Mouse (Mus musculus) forebrain, postnatal 0 days (tissue): ENCODE results near the gene Ap1ar. TPM values are rescaled to one million over a fixed set of nuclear protein-coding genes. Genes with fewer than 3 reads are reported as not detected.

Experiments
- ATAC-seq: fragments of 200-750 bp; cut with Nextera tagmentation; 2 replicates; pipeline ENCODE4 v1.8.0; 2017; ENCODE audit warnings: mild to moderate bottlenecking, moderate library complexity
- DNase-seq: peaks from one replicate; pipeline ENCODE4 v3.0.0-alpha.2; 2015
- H3K27ac ChIP-seq: fragments of 300-500 bp; sonication (generic); 2 replicates; pipeline ENCODE4 v1.5.1; 2014; ENCODE audit warnings: low read depth, mild to moderate bottlenecking, antibody characterized with exemption, low read length, moderate library complexity, mixed read lengths
- H3K27me3 ChIP-seq: fragments of 300-500 bp; sonication (generic); 2 replicates; pipeline ENCODE4 v1.6.1; 2014; ENCODE audit warnings: mild to moderate bottlenecking, low read length, mixed read lengths; ENCODE audit not compliant: insufficient read depth
- H3K36me3 ChIP-seq: fragments of 300-500 bp; sonication (generic); 2 replicates; pipeline ENCODE4 v1.6.1; 2014; ENCODE audit warnings: mild to moderate bottlenecking, moderate library complexity; ENCODE audit not compliant: insufficient read depth
- H3K4me1 ChIP-seq: fragments of 300-500 bp; sonication (generic); 2 replicates; pipeline ENCODE4 v1.6.1; 2014; ENCODE audit warnings: antibody characterized with exemption; ENCODE audit not compliant: insufficient read depth
- H3K4me2 ChIP-seq: fragments of 300-500 bp; sonication (generic); 2 replicates; pipeline ENCODE4 v1.6.1; 2014; ENCODE audit warnings: low read depth, mild to moderate bottlenecking, moderate library complexity
- H3K4me3 ChIP-seq: fragments of 300-500 bp; sonication (generic); 2 replicates; pipeline ENCODE4 v1.5.1; 2014; ENCODE audit warnings: low read depth, low read length, mixed read lengths
- H3K9ac ChIP-seq: fragments of 300-500 bp; sonication (generic); 2 replicates; pipeline ENCODE4 v1.6.1; 2014; ENCODE audit warnings: mild to moderate bottlenecking
- H3K9me3 ChIP-seq: fragments of 300-500 bp; sonication (generic); 2 replicates; pipeline ENCODE4 v1.6.1; 2016; ENCODE audit warnings: low read length
- CTCF ChIP-seq: sonication (generic); IDR thresholded peaks from 2 replicates; pipeline ENCODE4 v1.5.1; 2016; ENCODE audit warnings: antibody characterized with exemption, control low read depth, low read depth
- WGBS: fragments of 180-500 bp; shearing (Covaris S2); extraction: QIAGEN DNeasy Blood & Tissue Kit; methylation state at CpG from one replicate; pipeline ENCODE4 v1.1.7; 2014; 5-methylcytosine and 5-hydroxymethylcytosine counted together
- polyA plus RNA-seq: library from polyadenylated mRNA; unstranded; fragments of >200 nt; fragmentation: Nextera tagmentation; extraction: Ambion mirVana; gene quantifications from 2 replicates; pipeline ENCODE4 v1.2.1, GENCODE M21; 2015
- total RNA-seq: library from RNA; depleted of rRNA; stranded (reverse); fragments of >200 nt; gene quantifications from 2 replicates; pipeline ENCODE4 v1.2.3, GENCODE M21; 2014

Gene Ap1ar
- total and polyA plus RNA-seq, 2 experiments from 2014 or later: 68.0 to 124 TPM

DNA sequence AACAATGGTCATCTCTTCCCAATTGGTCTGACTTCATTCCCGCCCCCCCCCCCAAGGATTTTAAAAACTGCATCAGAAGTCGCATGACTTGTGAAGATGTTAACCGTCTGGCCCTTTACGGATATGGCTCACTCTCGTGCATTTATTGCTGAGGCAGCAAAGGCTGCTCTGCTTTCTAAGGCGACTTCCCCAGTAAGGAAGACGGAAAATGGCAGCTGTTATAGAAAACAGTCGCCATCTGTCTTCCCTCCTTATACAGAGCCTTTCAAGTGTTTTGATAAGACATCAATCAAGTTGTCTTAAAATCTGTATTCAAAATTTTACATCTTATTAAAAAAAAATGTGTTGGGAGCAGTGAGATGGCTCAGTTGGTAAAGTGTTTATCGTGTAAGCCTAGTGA, 15.4 kb upstream of the Ap1ar start:
- Histone ChIP-seq H3K36me3 (no peaks in the 10 kb centered on the region), H3K27ac (no peak overlapping the region), H3K9me3 (no peaks in the 10 kb centered on the region), H3K4me3 (no peak overlapping the region), H3K9ac (no peak overlapping the region), H3K27me3 (no peaks in the 10 kb centered on the region), H3K4me2 (no peak overlapping the region), H3K4me1 (peaks cover 5% of the 10 kb centered on the region; the same call in 1 of the 2 replicates)
- 50% methylated on average over 9 of the region's 9 CpGs for WGBS
- TF ChIP-seq CTCF: no peak
- ATAC-seq (peak; percentile 84), DNase-seq (peak; percentile 71)

DNA sequence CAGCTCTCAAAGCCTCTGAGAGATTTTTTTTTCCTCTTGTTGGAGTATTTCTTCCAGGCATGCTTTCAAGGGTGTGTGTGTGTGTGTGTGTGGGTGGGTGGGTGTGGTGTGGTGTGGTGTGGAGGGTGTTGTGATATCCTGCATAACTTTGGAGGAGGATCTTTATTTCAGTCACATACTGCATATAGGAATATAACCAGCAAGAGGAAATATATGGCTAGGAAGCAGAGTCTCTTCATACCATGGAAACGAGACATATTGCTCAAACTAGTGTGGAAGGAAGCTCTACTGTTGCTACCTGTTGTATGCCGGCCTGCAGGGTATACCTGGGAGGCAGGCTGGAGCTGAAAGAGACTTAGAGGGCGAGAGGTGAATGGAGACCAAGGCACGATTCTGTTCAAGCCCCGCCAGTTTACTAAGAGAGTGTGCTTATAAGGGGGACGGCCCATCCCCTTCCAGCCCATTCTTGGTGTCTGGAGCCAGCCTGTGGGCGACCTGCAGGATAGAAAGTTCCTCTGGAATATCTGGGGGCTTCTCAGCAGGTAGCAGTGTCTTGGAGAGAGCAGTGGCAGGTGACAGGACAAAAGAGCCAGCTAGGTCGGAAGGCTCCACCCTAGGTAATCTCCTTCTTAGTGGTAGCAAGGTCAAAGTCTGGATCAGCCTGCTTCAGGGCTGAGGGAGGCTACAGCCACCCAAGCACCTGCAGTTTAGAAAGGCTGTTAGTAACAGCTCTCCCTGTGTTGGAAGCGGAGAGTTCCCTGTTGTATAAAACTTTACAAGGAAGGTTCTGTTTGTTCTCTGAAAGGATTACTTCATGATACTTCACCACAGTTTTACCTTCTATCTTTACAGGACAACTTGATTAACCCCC, 13.7 kb upstream of the Ap1ar start:
- DNase-seq (no peak), ATAC-seq (no peak)
- no peak for TF ChIP-seq CTCF
- peaks cover 5% of the 10 kb centered on the region; the same call in 1 of the 2 replicates for H3K4me1 ChIP-seq
- H3K9me3 ChIP-seq: no peaks in the 10 kb centered on the region
- no peaks in the 10 kb centered on the region for H3K36me3 ChIP-seq
- no peak overlapping the region for H3K4me3 ChIP-seq
- no peak overlapping the region for H3K27ac ChIP-seq
- no peak overlapping the region for H3K9ac ChIP-seq
- no peaks in the 10 kb centered on the region for H3K27me3 ChIP-seq
- no peak overlapping the region for H3K4me2 ChIP-seq
- 61% methylated on average over 9 of the region's 9 CpGs for WGBS

DNA sequence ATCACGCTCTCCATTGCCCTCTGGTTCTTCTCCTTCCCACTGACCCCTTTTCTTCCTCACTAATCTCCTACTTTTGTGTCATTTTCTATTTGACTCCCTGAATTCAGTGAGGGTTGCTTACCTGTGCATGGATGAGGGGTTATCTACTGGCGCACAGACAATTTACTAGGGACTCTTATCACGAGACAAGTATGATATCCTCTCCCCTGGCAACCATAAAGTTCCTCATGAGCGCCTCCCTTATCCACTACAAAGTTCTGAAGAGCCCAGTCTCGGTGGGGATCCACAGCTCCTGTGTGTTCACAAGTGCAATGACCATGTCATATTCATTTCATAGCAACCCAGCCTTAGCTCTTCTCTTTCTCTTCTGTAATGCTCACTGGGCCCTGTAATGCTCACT, 12.6 kb upstream of the Ap1ar start:
- H3K9ac ChIP-seq: no peak overlapping the region
- TF ChIP-seq CTCF: no peak
- 92% methylated on average over 5 of the region's 5 CpGs for WGBS

DNA sequence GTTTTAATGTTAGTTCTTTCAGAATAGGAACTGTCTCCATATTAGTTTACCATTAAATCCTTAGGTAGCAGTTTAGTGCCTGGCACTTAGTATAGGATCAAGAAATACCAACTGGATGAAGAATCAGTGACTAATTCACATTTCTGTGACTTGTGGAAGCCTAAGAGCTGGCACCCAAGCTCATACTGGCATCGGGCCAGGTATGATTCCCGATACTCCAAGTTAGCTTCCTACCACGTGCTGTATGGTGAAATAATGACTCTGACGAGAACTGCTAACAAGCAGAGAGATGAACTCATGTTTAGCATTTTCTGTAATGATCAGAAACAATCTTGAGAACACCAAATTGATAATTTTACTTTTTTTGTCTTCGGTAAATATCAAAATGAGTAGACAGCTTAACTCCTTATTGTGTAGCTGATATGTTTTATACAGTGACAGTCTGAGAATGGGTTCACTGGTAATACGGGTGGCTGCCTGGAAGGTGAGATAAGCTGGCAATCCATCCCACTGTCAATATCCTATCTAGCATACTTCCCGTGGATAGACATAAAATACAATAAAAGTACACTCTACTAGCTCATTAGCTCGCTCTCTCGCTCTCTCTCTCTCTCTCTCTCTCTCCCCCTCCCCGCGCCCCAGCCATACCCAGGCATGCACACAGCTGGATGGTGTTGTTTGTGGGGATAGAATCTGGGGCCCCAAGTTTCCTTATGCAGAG, 10.9 kb upstream of the Ap1ar start:
- Histone ChIP-seq H3K9me3 (no peaks in the 10 kb centered on the region), H3K27ac (no peak overlapping the region), H3K27me3 (no peaks in the 10 kb centered on the region), H3K9ac (no peak overlapping the region), H3K36me3 (no peaks in the 10 kb centered on the region), H3K4me3 (no peak overlapping the region), H3K4me2 (no peak overlapping the region), H3K4me1 (no peaks in the 10 kb centered on the region)
- DNase-seq (no peak), ATAC-seq (no peak)
- no peak for TF ChIP-seq CTCF
- 63% methylated on average over 11 of the region's 11 CpGs for WGBS

More for the DNA sequence above, 12.6 kb upstream of the Ap1ar start:
- Histone ChIP-seq H3K36me3 (no peaks in the 10 kb centered on the region), H3K27me3 (no peaks in the 10 kb centered on the region), H3K4me2 (no peak overlapping the region), H3K4me3 (no peak overlapping the region), H3K27ac (no peak overlapping the region), H3K4me1 (peaks cover 5% of the 10 kb centered on the region; the same call in 1 of the 2 replicates), H3K9me3 (no peaks in the 10 kb centered on the region)
- DNase-seq (no peak), ATAC-seq (no peak)

DNA sequence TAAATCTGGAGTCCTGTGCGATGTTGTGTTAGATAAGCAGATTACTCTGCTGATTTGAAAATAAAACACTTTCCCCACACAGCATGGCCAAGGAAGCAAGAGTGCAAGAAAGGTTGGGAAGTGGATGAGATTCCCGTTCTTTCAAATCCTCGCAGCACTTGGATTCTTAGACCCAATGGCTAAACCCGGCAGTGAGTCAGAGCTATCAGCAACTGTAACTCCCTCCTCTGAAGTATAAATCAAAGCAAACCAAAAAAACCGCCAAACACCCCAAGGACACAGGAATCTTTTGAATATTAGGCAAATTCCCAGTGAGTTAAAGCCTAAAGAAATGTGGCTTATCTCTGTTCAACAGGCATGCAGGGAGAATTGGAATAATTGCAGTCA, 6.6 kb upstream of the Ap1ar start:
- ATAC-seq (no peak), DNase-seq (no peak)
- no peak overlapping the region for H3K27ac ChIP-seq
- H3K27me3 ChIP-seq: no peaks in the 10 kb centered on the region
- no peak overlapping the region for H3K4me2 ChIP-seq
- H3K9ac ChIP-seq: no peak overlapping the region
- H3K36me3 ChIP-seq: no peaks in the 10 kb centered on the region
- 85% methylated on average over 5 of the region's 5 CpGs for WGBS
- no peak overlapping the region for H3K4me3 ChIP-seq
- H3K9me3 ChIP-seq: no peaks in the 10 kb centered on the region
- no peaks in the 10 kb centered on the region for H3K4me1 ChIP-seq
- no peak for TF ChIP-seq CTCF

DNA sequence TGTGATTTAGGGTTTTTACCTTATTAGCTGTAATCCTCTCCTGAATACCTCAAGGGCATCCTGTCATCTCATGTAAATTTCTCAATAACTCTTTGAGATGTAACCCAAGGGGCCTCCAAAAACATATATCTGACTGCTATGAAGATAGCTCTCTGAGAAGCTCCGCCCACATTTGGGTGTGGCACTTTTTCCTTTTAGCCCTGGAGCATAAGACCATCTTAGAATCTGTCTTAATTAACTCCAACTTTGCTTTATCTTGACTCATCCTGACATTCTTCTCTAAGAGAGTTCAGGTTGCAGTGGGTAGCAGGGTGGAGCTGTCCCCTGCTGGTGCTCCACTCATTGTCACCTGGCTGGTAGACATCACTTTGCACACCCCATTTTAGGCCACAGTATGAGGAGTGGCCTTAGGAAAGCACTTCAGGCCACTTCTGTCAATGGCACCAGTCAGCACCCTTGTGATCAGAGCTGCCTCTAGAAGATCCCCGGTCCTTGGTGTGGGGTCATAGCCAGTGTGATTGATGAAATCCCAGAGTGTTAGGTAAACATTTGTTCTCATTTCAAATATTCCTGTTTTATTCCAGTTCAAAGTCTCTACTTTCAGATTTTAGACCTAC, 6.1 kb upstream of the Ap1ar start:
- no peak overlapping the region for H3K27ac ChIP-seq
- no peak overlapping the region for H3K4me2 ChIP-seq
- no peak overlapping the region for H3K4me3 ChIP-seq
- H3K27me3 ChIP-seq: no peaks in the 10 kb centered on the region
- H3K36me3 ChIP-seq: no peaks in the 10 kb centered on the region
- no peak overlapping the region for H3K9ac ChIP-seq
- TF ChIP-seq CTCF: no peak
- no peaks in the 10 kb centered on the region for H3K4me1 ChIP-seq
- H3K9me3 ChIP-seq: no peaks in the 10 kb centered on the region
- no peak for DNase-seq
- 93% methylated on average over 2 of the region's 2 CpGs for WGBS
- ATAC-seq: no peak

DNA sequence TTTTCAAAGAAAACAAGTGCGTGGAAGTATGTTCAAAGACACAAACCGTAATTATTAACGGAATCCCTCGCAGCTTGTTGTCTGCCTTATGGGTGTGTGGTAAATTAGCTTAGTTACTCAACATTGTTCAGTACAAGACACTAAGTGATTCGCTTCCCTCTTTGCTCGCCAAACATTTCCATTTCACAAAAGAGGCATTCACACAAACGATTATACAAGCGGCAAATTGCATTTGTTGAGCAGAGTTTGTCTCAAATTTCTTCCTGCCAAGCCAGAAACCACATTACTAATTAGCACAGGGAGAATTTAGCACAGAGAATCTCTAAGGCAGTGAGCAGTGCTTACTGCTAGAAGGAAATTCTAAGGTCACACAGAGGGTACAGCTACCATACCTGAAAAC, 4.6 kb upstream of the Ap1ar start:
- ATAC-seq: no peak
- no peak overlapping the region for H3K4me3 ChIP-seq
- H3K4me1 ChIP-seq: no peaks in the 10 kb centered on the region
- H3K4me2 ChIP-seq: no peak overlapping the region
- no peak overlapping the region for H3K9ac ChIP-seq
- no peaks in the 10 kb centered on the region for H3K9me3 ChIP-seq
- no peak overlapping the region for H3K27ac ChIP-seq
- 24% methylated on average over 8 of the region's 8 CpGs for WGBS
- TF ChIP-seq CTCF: no peak
- peak; percentile 35 for DNase-seq
- H3K27me3 ChIP-seq: no peaks in the 10 kb centered on the region
- H3K36me3 ChIP-seq: no peaks in the 10 kb centered on the region
